Mouse (Mus musculus) adipocyte (in vitro differentiated cells): ENCODE results near the gene Serpina3m.
A peak's percentile ranks its signal among the peaks of the same experiment; 100 is the strongest.
"Not testable (repeated sequence)": the region's sequence is repeated elsewhere in the genome, so short reads cannot be mapped to it uniquely, and the experiment has no call there.

Experiments
- DNase-seq: peaks from one replicate; pipeline ENCODE4 v3.0.0-alpha.2; 2016; ENCODE audit warnings: low spot score

Serpina3m gene

GRCm38 (mm10) chr12:104338226-104338625 is at the start of gene Serpina3m, which contains the start of gene Serpina3k:
Gene Serpina3m, plus strand, starts transcription at chr12:104338486.
Gene Serpina3k, plus strand, starts transcription at chr12:104338486.
- DNase-seq = not testable (repeated sequence)

- DNase-seq = no peak
Measured at GRCm38 (mm10) chr12:104289872-104290271, 48.4 kb upstream of the Serpina3m start.

GRCm38 (mm10) chr12:104293963-104294362 is 44.3 kb upstream of the Serpina3m start:
- DNase-seq = no peak

GRCm38 (mm10) chr12:104298049-104298448 is 40.2 kb upstream of the Serpina3m start:
- DNase-seq = no peak

GRCm38 (mm10) chr12:104305991-104306390 is 32.3 kb upstream of the Serpina3m start:
- no peak for DNase-seq

GRCm38 (mm10) chr12:104314253-104314652 is 24.0 kb upstream of the Serpina3m start, which contains the start of gene Serpina3j:
Gene Serpina3j, plus strand, starts transcription at chr12:104314553.
- DNase-seq = no peak

- DNase-seq = no peak
Measured at GRCm38 (mm10) chr12:104322454-104322853, 15.8 kb upstream of the Serpina3m start.

GRCm38 (mm10) chr12:104331701-104332100 is 6.6 kb upstream of the Serpina3m start:
- no peak for DNase-seq

GRCm38 (mm10) chr12:104336873-104337272 is 1.4 kb upstream of the Serpina3m start:
- DNase-seq = not testable (repeated sequence)

- no peak for DNase-seq
Measured at GRCm38 (mm10) chr12:104338705-104339104, 419 bp downstream of the Serpina3m start.

- not testable (repeated sequence) for DNase-seq
Measured at GRCm38 (mm10) chr12:104342489-104342888, 4.2 kb downstream of the Serpina3m start.

GRCm38 (mm10) chr12:104345181-104345580 is 6.9 kb downstream of the Serpina3m start:
- DNase-seq = no peak

GRCm38 (mm10) chr12:104345707-104346106 is 7.4 kb downstream of the Serpina3m start:
- no peak for DNase-seq

GRCm38 (mm10) chr12:104347091-104347490 is 8.8 kb downstream of the Serpina3m start:
- DNase-seq = no peak

GRCm38 (mm10) chr12:104351812-104352211 is 13.5 kb downstream of the Serpina3m start:
- peak; percentile 71 for DNase-seq

- no peak for DNase-seq
Measured at GRCm38 (mm10) chr12:104356006-104356405, 17.7 kb downstream of the Serpina3m start.

GRCm38 (mm10) chr12:104369986-104370385 is 31.7 kb downstream of the Serpina3m start:
- no peak for DNase-seq

GRCm38 (mm10) chr12:104377179-104377578 is 38.9 kb downstream of the Serpina3m start:
- not testable (repeated sequence) for DNase-seq

- DNase-seq = not testable (repeated sequence)
Measured at GRCm38 (mm10) chr12:104378351-104378750, 40.1 kb downstream of the Serpina3m start.

GRCm38 (mm10) chr12:104378815-104379214 is 40.5 kb downstream of the Serpina3m start:
- not testable (repeated sequence) for DNase-seq

- DNase-seq = no peak
Measured at GRCm38 (mm10) chr12:104379856-104380255, 41.6 kb downstream of the Serpina3m start.

- not testable (repeated sequence) for DNase-seq
Measured at GRCm38 (mm10) chr12:104381071-104381604, 42.9 kb downstream of the Serpina3m start.

GRCm38 (mm10) chr12:104385987-104386386 is 47.7 kb downstream of the Serpina3m start:
- DNase-seq = not testable (repeated sequence)

GRCm38 (mm10) chr12:104386878-104387277 is 48.6 kb downstream of the Serpina3m start:
- not testable (repeated sequence) for DNase-seq
